Mouse (Mus musculus) CH12.LX (cell line): ENCODE results near the gene Itpr1. TPM values are rescaled to one million over a fixed set of nuclear protein-coding genes. Genes with fewer than 3 reads are reported as not detected.

Source experiments
- DNase-seq: peaks from one replicate; pipeline ENCODE4 v3.0.0-alpha.2; 2013; ENCODE audit errors: extremely low read depth
- H3K27ac ChIP-seq: 2 replicates; pipeline ENCODE4 v1.5.1; 2012; ENCODE audit warnings: low read depth, mild to moderate bottlenecking, control low read depth, moderate library complexity; ENCODE audit not compliant: insufficient read depth
- H3K27me3 ChIP-seq: replicated peaks from 2 replicates; pipeline ENCODE3; 2012; ENCODE audit warnings: inconsistent platforms
- H3K36me3 ChIP-seq, 2 experiments: replicated peaks in 1 of 2; 2 replicates each; pipeline versions ENCODE3 to v1.6.1; 2012; ENCODE audit warnings: inconsistent platforms in 1 of 2, low read length in 1 of 2, mild to moderate bottlenecking in 1 of 2, mixed read lengths in 1 of 2, moderate library complexity in 1 of 2; ENCODE audit not compliant: control insufficient read depth in 1 of 2, insufficient read depth in 1 of 2
- H3K4me1 ChIP-seq, 2 experiments: 2 replicates each; pipeline ENCODE4 v1.6.1; 2012; ENCODE audit warnings: inconsistent platforms in 1 of 2, moderate library complexity in 1 of 2; ENCODE audit not compliant: insufficient read depth in 2 of 2, control insufficient read depth in 1 of 2
- H3K4me2 ChIP-seq: 2 replicates; pipeline ENCODE4 v1.6.1; 2012; ENCODE audit warnings: low read depth, mild to moderate bottlenecking, control low read depth; ENCODE audit not compliant: poor library complexity, insufficient read depth, severe bottlenecking
- H3K4me3 ChIP-seq, 3 experiments: fragments of 150-350 bp in 1 of 3; sonication (generic) in 1 of 3; replicated peaks in 1 of 3; 2 replicates each; pipeline versions ENCODE3 to v1.5.1; 2011 to 2012; ENCODE audit warnings: low read depth in 2 of 3, low read length in 2 of 3, mild to moderate bottlenecking in 2 of 3, moderate library complexity in 2 of 3, control low read depth in 1 of 3, improper control_type of control experiment in 1 of 3, inconsistent platforms in 1 of 3, mixed read lengths in 1 of 3; ENCODE audit not compliant: poor library complexity in 1 of 3
- H3K79me2 ChIP-seq: replicated peaks from 2 replicates; pipeline ENCODE4 v1.6.1; 2012; ENCODE audit warnings: mild to moderate bottlenecking, moderate library complexity; ENCODE audit not compliant: control insufficient read depth, poor library complexity, insufficient read depth, severe bottlenecking; ENCODE audit errors: extremely low read depth
- H3K9ac ChIP-seq: 2 replicates; pipeline ENCODE4 v1.6.1; 2012; ENCODE audit warnings: low read depth, mild to moderate bottlenecking, control low read depth, moderate library complexity; ENCODE audit not compliant: insufficient read depth
- H3K9me3 ChIP-seq: replicated peaks from 2 replicates; pipeline ENCODE3; 2012; ENCODE audit warnings: low read length, inconsistent platforms, mixed read lengths
- BHLHE40 ChIP-seq: IDR thresholded peaks from 2 replicates; pipeline ENCODE4 v1.6.1; 2011; ENCODE audit warnings: mild to moderate bottlenecking, low read depth, low read length, improper control_type of control experiment
- CHD2 ChIP-seq: IDR thresholded peaks from 2 replicates; pipeline ENCODE4 v1.6.1; 2011; ENCODE audit warnings: low read length, improper control_type of control experiment
- CTCF ChIP-seq, 2 experiments: IDR thresholded peaks in 1 of 2; conservative IDR thresholded peaks in 1 of 2; 2 replicates each; pipeline ENCODE4 v1.5.1; 2011 to 2012; ENCODE audit warnings: low read depth in 2 of 2, low read length in 2 of 2, improper control_type of control experiment in 1 of 2, inconsistent platforms in 1 of 2, mild to moderate bottlenecking in 1 of 2, moderate library complexity in 1 of 2
- E2F4 ChIP-seq: IDR thresholded peaks from 2 replicates; pipeline ENCODE4 v1.6.1; 2011; ENCODE audit warnings: low read depth, low read length, improper control_type of control experiment; ENCODE audit not compliant: insufficient replicate concordance
- ELF1 ChIP-seq: IDR thresholded peaks from 2 replicates; pipeline ENCODE4 v1.6.1; 2014; ENCODE audit warnings: low read depth, mild to moderate bottlenecking, inconsistent platforms, low read length, improper control_type of control experiment
- IRF4 ChIP-seq: IDR thresholded peaks from 2 replicates; pipeline ENCODE4 v1.6.1; 2014; ENCODE audit warnings: low read depth, mild to moderate bottlenecking, inconsistent platforms, low read length, improper control_type of control experiment
- JUND ChIP-seq: conservative IDR thresholded peaks from 2 replicates; pipeline ENCODE4 v1.6.1; 2011; ENCODE audit warnings: low read depth, low read length, improper control_type of control experiment
- KAT2A ChIP-seq: IDR thresholded peaks from 2 replicates; pipeline ENCODE4 v1.6.1; 2012; ENCODE audit warnings: low read length, improper control_type of control experiment, inconsistent platforms; ENCODE audit not compliant: insufficient replicate concordance
- MAX ChIP-seq: IDR thresholded peaks from 2 replicates; pipeline ENCODE4 v1.6.1; 2011; ENCODE audit warnings: low read length, improper control_type of control experiment
- MEF2A ChIP-seq: IDR thresholded peaks from 2 replicates; pipeline ENCODE4 v1.6.1; 2014; ENCODE audit warnings: low read depth, mild to moderate bottlenecking, inconsistent platforms, low read length, improper control_type of control experiment, borderline replicate concordance
- MXI1 ChIP-seq: IDR thresholded peaks from 2 replicates; pipeline ENCODE4 v1.6.1; 2011; ENCODE audit warnings: mild to moderate bottlenecking, low read depth, low read length, improper control_type of control experiment
- RAD21 ChIP-seq: IDR thresholded peaks from 2 replicates; pipeline ENCODE4 v1.6.1; 2011; ENCODE audit warnings: low read depth, mild to moderate bottlenecking, low read length, improper control_type of control experiment, moderate library complexity
- RCOR1 ChIP-seq: conservative IDR thresholded peaks from 2 replicates; pipeline ENCODE4 v1.6.1; 2012; ENCODE audit warnings: low read depth, mild to moderate bottlenecking, inconsistent platforms, low read length, improper control_type of control experiment
- SIN3A ChIP-seq: IDR thresholded peaks from 2 replicates; pipeline ENCODE4 v1.6.1; 2012; ENCODE audit warnings: low read length, improper control_type of control experiment, inconsistent platforms
- SMC3 ChIP-seq: IDR thresholded peaks from 2 replicates; pipeline ENCODE4 v1.6.1; 2011; ENCODE audit warnings: low read depth, low read length, improper control_type of control experiment
- TBP ChIP-seq: conservative IDR thresholded peaks from 2 replicates; pipeline ENCODE4 v1.6.1; 2011; ENCODE audit warnings: low read depth, low read length, improper control_type of control experiment
- TCF12 ChIP-seq: IDR thresholded peaks from 2 replicates; pipeline ENCODE4 v1.6.1; 2014; ENCODE audit warnings: low read depth, mild to moderate bottlenecking, inconsistent platforms, low read length, improper control_type of control experiment
- UBTF ChIP-seq: IDR thresholded peaks from 2 replicates; pipeline ENCODE4 v1.6.1; 2012; ENCODE audit warnings: low read depth, mild to moderate bottlenecking, inconsistent platforms, low read length, improper control_type of control experiment, moderate library complexity
- USF2 ChIP-seq: conservative IDR thresholded peaks from 2 replicates; pipeline ENCODE4 v1.6.1; 2011; ENCODE audit warnings: low read depth, low read length, improper control_type of control experiment
- dilution Hi-C: fragments of 300-500 bp; cut with MboI; formaldehyde crosslinking; loops from 2 replicates; pipeline ENCODE4 v1.14.3; 2020; ENCODE audit warnings: low sequenced_read_pairs; ENCODE audit not compliant: extremely low pct_unique_long_range_greater_than_20kb, extremely low pct_ligation_motif_present
- in situ Hi-C: fragments of 300-500 bp; cut with MboI; formaldehyde crosslinking; loops from 3 replicates; pipeline ENCODE4 v1.14.3; 2019; ENCODE audit warnings: low sequenced_read_pairs, low pct_ligation_motif_present, low pct_unique_long_range_greater_than_20kb, mixed read lengths
- polyA plus RNA-seq: library from polyadenylated mRNA; unstranded; fragments of >175 nt; gene quantifications from 2 replicates; pipeline ENCODE4 v1.2.1, GENCODE M21; 2012; ENCODE audit warnings: low read depth; ENCODE audit not compliant: insufficient read length
- total RNA-seq, 2 experiments: library from RNA; depleted of rRNA; stranded (reverse); fragments of 300-350 nt in 1 of 2; fragments of >200 nt in 1 of 2; gene quantifications; 2 replicates each; pipeline ENCODE4 v1.2.3; 2012 to 2014

Gene Itpr1
- total and polyA plus RNA-seq, 3 experiments: 42.8 to 73.1 (median 53.4) TPM

DNA sequence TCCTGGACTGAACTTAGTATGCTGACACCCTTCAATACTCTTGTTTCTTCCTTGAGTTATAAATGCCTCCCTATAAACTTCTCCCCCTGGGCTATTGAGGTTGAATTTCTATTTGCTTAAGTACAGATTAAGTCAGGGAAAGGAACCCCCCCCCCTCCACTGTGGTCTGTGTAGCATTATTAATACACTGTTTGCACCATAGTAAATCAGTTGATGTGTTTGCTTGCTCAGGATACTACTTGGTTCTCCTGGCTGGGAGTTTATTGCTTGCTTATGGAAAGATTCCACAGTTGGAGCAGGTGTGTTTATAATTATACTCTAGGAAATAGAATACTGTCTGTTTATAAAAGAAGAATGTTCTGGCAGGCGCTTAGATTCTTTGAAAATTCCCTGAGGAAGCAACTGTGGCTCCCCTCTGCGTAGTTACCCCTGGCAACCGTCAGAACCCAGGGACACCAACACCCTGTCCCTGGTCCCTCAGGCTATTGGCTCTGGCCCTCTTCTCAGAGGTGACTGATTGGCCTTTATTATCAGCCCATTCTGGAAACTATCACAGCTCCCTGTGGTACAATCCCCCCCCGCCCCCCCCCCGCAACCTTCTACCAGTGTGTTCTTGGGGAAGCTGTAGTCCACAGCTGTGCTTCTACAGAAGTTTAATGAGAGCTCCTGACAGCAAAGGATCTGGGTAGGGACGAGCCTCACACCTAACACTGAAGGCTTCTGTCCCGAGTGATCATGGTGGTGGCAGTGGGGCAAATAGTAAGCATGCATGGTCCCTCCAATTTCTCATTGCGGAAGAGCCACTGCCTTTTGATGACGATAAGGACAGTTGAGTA, 212.1 kb downstream of the Itpr1 start:
- H3K4me3 ChIP-seq: no peak overlapping the region
- no peaks in the 10 kb centered on the region for H3K27me3 ChIP-seq
- no peak overlapping the region for H3K9ac ChIP-seq
- H3K4me2 ChIP-seq: no peak overlapping the region
- TF ChIP-seq KAT2A: no peak
- TF ChIP-seq CHD2: no peak
- TF ChIP-seq JUND: no peak
- TF ChIP-seq SIN3A: no peak
- TF ChIP-seq TCF12: no peak
- TF ChIP-seq BHLHE40: no peak
- no peak for TF ChIP-seq IRF4
- no peak for TF ChIP-seq RAD21
- no peak for TF ChIP-seq MAX
- no peak for TF ChIP-seq MXI1
- no peak for TF ChIP-seq MEF2A
- TF ChIP-seq RCOR1: no peak
- TF ChIP-seq E2F4: no peak
- no peak for TF ChIP-seq UBTF
- DNase-seq: no peak
- H3K27ac ChIP-seq: no peak overlapping the region
- H3K79me2 ChIP-seq: no peaks in the 10 kb centered on the region
- H3K4me1 ChIP-seq: no peaks in the 10 kb centered on the region
- H3K9me3 ChIP-seq: no peaks in the 10 kb centered on the region
- in situ Hi-C loops (loop anchor here (10.0 kb wide), 1 partner anchor 290 kb away; no protein-coding TSS in a partner anchor), dilution Hi-C loops (no loop called here)
- H3K36me3 ChIP-seq: peaks cover 35 to 94% of the 10 kb centered on the region in 2 experiments

GRCm38 (mm10) chr6:108426789-108427188, 213.9 kb downstream of the Itpr1 start:
- Histone ChIP-seq H3K9ac (no peak overlapping the region), H3K27me3 (no peaks in the 10 kb centered on the region), H3K27ac (no peak overlapping the region), H3K4me1 (peaks cover 2 to 15% of the 10 kb centered on the region in 2 experiments; a peak in 2 of 4 replicates), H3K4me3 (no peak overlapping the region), H3K36me3 (peaks cover 33 to 93% of the 10 kb centered on the region in 2 experiments), H3K79me2 (no peaks in the 10 kb centered on the region), H3K9me3 (no peaks in the 10 kb centered on the region), H3K4me2 (no peak overlapping the region)
- DNase-seq: no peak
- in situ Hi-C loops: loop anchor here (10.0 kb wide), 1 partner anchor 288 kb away; no protein-coding TSS in a partner anchor
- TF ChIP-seq CTCF (conservative IDR thresholded peaks at IDR 0.05 in 1 of 2, IDR thresholded peaks at IDR 0.05 in 1 of 2; ENCODE audit: low read depth in 2 of 2, low read length in 2 of 2): peak in 1 of 2 experiments; percentile 43; a peak in 2 of 4 replicates
- peak; percentile 25; the same call in 1 of the 2 replicates for TF ChIP-seq SMC3
- TF ChIP-seq RAD21: peak; percentile 39
- no peak for TF ChIP-seq CHD2
- TF ChIP-seq USF2: no peak
- no peak for TF ChIP-seq ELF1
- no peak for TF ChIP-seq TBP
- TF ChIP-seq BHLHE40: no peak
- dilution Hi-C loops: no loop called here
